Mouse (Mus musculus) midbrain, embryonic 10.5 days (tissue): ENCODE measurements at regions not wholly inside any gene's neighbourhood (a gene's known extent, or its start where the extent isn't known, plus 50 kb on each side); places are given as distances from the start of the nearest gene placed in this dataset.

Source experiments
- DNase-seq: peaks from one replicate; pipeline ENCODE4 v3.0.0-alpha.2; 2017; ENCODE audit warnings: low spot score
- H3K27ac ChIP-seq: fragments of 300-500 bp; sonication (generic); replicated peaks from 2 replicates; pipeline ENCODE4 v1.5.1; 2016; ENCODE audit warnings: mild to moderate bottlenecking
- H3K27me3 ChIP-seq: fragments of 300-500 bp; sonication (generic); 2 replicates; pipeline ENCODE4 v1.6.1; 2016; ENCODE audit warnings: low read depth, mild to moderate bottlenecking; ENCODE audit not compliant: poor library complexity, severe bottlenecking
- H3K36me3 ChIP-seq: fragments of 300-500 bp; sonication (generic); 2 replicates; pipeline ENCODE4 v1.6.1; 2016; ENCODE audit warnings: mild to moderate bottlenecking, moderate library complexity
- H3K4me1 ChIP-seq: fragments of 300-500 bp; sonication (generic); 2 replicates; pipeline ENCODE4 v1.6.1; 2016
- H3K4me3 ChIP-seq: fragments of 300-500 bp; sonication (generic); 2 replicates; pipeline ENCODE4 v1.5.1; 2016; ENCODE audit warnings: mild to moderate bottlenecking, moderate library complexity
- H3K9me3 ChIP-seq: fragments of 300-500 bp; sonication (generic); replicated peaks from 2 replicates; pipeline ENCODE4 v1.6.1; 2016; ENCODE audit warnings: mild to moderate bottlenecking
- WGBS: fragments of 180-500 bp; shearing (Covaris S2); methylation state at CpG from one replicate; pipeline ENCODE4 v1.1.7; 2016; 5-methylcytosine and 5-hydroxymethylcytosine counted together

GRCm38 (mm10) chr6:98483319-98484123 lies 141.0 kb upstream of the Gm765 start:
- DNase-seq = no peak
- 56% methylated on average over 3 of the region's 3 CpGs for WGBS
- no peaks in the 10 kb centered on the region for H3K4me1 ChIP-seq
- no peaks in the 10 kb centered on the region for H3K27me3 ChIP-seq
- no peaks in the 10 kb centered on the region for H3K36me3 ChIP-seq
- no peak overlapping the region for H3K27ac ChIP-seq
- H3K4me3 ChIP-seq = no peak overlapping the region
- no peaks in the 10 kb centered on the region for H3K9me3 ChIP-seq

- Histone ChIP-seq H3K4me3 (no peak overlapping the region), H3K9me3 (no peaks in the 10 kb centered on the region), H3K27ac (no peak overlapping the region), H3K36me3 (no peaks in the 10 kb centered on the region), H3K4me1 (no peaks in the 10 kb centered on the region), H3K27me3 (no peaks in the 10 kb centered on the region)
- 83% methylated on average over 2 of the region's 2 CpGs for WGBS
- no peak for DNase-seq
Observed at GRCm38 (mm10) chr6:98482319-98482718, 139.8 kb upstream of the Gm765 start.

- DNase-seq = no peak
- Histone ChIP-seq H3K9me3 (no peaks in the 10 kb centered on the region), H3K4me3 (no peak overlapping the region), H3K27me3 (no peaks in the 10 kb centered on the region), H3K27ac (no peak overlapping the region), H3K4me1 (no peaks in the 10 kb centered on the region), H3K36me3 (no peaks in the 10 kb centered on the region)
Observed at GRCm38 (mm10) chr6:98467563-98467962, 125.0 kb upstream of the Gm765 start.

GRCm38 (mm10) chr6:98452277-98452676 lies 109.7 kb upstream of the Gm765 start:
- WGBS = 88% methylated on average over 7 of the region's 7 CpGs
- no peaks in the 10 kb centered on the region for H3K9me3 ChIP-seq
- no peaks in the 10 kb centered on the region for H3K4me1 ChIP-seq
- no peak overlapping the region for H3K4me3 ChIP-seq
- H3K27ac ChIP-seq = no peak overlapping the region
- no peaks in the 10 kb centered on the region for H3K36me3 ChIP-seq
- DNase-seq = no peak
- no peaks in the 10 kb centered on the region for H3K27me3 ChIP-seq

GRCm38 (mm10) chr6:98435676-98436075 lies 93.1 kb upstream of the Gm765 start:
- Histone ChIP-seq H3K4me1 (peaks cover 7% of the 10 kb centered on the region), H3K27me3 (no peaks in the 10 kb centered on the region), H3K36me3 (no peaks in the 10 kb centered on the region), H3K4me3 (no peak overlapping the region), H3K9me3 (no peaks in the 10 kb centered on the region), H3K27ac (no peak overlapping the region)
- DNase-seq = no peak
- 19% methylated on average over 6 of the region's 6 CpGs for WGBS

- Histone ChIP-seq H3K4me1 (peaks cover 7% of the 10 kb centered on the region), H3K36me3 (no peaks in the 10 kb centered on the region), H3K27ac (no peak overlapping the region), H3K27me3 (no peaks in the 10 kb centered on the region), H3K9me3 (no peaks in the 10 kb centered on the region), H3K4me3 (no peak overlapping the region)
- 81% methylated on average over 6 of the region's 6 CpGs for WGBS
- DNase-seq = no peak
Observed at GRCm38 (mm10) chr6:98433286-98433685, 90.7 kb upstream of the Gm765 start.

GRCm38 (mm10) chr6:98429120-98429519 lies 86.6 kb upstream of the Gm765 start:
- DNase-seq = no peak
- H3K9me3 ChIP-seq = no peaks in the 10 kb centered on the region
- no peaks in the 10 kb centered on the region for H3K4me1 ChIP-seq
- H3K4me3 ChIP-seq = no peak overlapping the region
- no peaks in the 10 kb centered on the region for H3K36me3 ChIP-seq
- H3K27me3 ChIP-seq = no peaks in the 10 kb centered on the region
- no peak overlapping the region for H3K27ac ChIP-seq
- 86% methylated on average over 5 of the region's 5 CpGs for WGBS

- Histone ChIP-seq H3K9me3 (no peaks in the 10 kb centered on the region), H3K4me3 (no peak overlapping the region), H3K36me3 (no peaks in the 10 kb centered on the region), H3K4me1 (no peaks in the 10 kb centered on the region), H3K27ac (no peak overlapping the region), H3K27me3 (no peaks in the 10 kb centered on the region)
- 87% methylated on average over 1 of the region's 1 CpGs for WGBS
- DNase-seq = no peak
Observed at GRCm38 (mm10) chr6:98402605-98403004, 60.1 kb upstream of the Gm765 start.

- Histone ChIP-seq H3K27ac (no peak overlapping the region), H3K4me1 (no peaks in the 10 kb centered on the region), H3K27me3 (no peaks in the 10 kb centered on the region), H3K36me3 (no peaks in the 10 kb centered on the region), H3K9me3 (no peaks in the 10 kb centered on the region), H3K4me3 (no peak overlapping the region)
- WGBS = 71% methylated on average over 5 of the region's 5 CpGs
- DNase-seq = no peak
Observed at GRCm38 (mm10) chr6:98394589-98394988, 52.0 kb upstream of the Gm765 start.
